ENCODE assay signal across 18 mouse cellular contexts in genomic region chr12:56224142-56224895, GRCm38 (mm10).
"Had no signal": no experiment of that assay in that cellular context is flagged by ENCODE, and none has a peak within 500 bp of the region (broad histone marks: within the 10 kb centered on the region; RNA-seq: fewer than 3 reads in every experiment).

No protein-coding gene starts in this region.

- H3K4me3 ChIP-seq: liver, embryonic 15.5 days; midbrain, embryonic 12.5 days; myocyte; neural tube, embryonic 13.5 days; neural tube, embryonic 15.5 days; stomach, embryonic 15.5 days had no signal

- H3K4me2 ChIP-seq: liver, embryonic 15.5 days; lung, embryonic 14.5 days; midbrain, embryonic 12.5 days; neural tube, embryonic 13.5 days; neural tube, embryonic 15.5 days; stomach, embryonic 15.5 days had no signal

- H3K4me1 ChIP-seq: liver, embryonic 15.5 days; midbrain, embryonic 12.5 days; neural tube, embryonic 13.5 days; neural tube, embryonic 15.5 days; stomach, embryonic 15.5 days had no signal

- H3K36me3 ChIP-seq: liver, embryonic 15.5 days; midbrain, embryonic 12.5 days; neural tube, embryonic 13.5 days; neural tube, embryonic 15.5 days; stomach, embryonic 15.5 days had no signal

- DNase-seq: liver, postnatal 0 days; lung, embryonic 14.5 days; lung, postnatal 10 days; lung, postnatal 4 days; midbrain, embryonic 14.5 days; right cerebral cortex, adult 18-20 months; right cerebral cortex, postnatal 25 days; thymus, adult 2 months; thymus, postnatal 25 days; thymus, postnatal 4 days had no signal

- H3K9me3 ChIP-seq: liver, embryonic 15.5 days; midbrain, embryonic 12.5 days; neural tube, embryonic 13.5 days; neural tube, embryonic 15.5 days; stomach, embryonic 15.5 days had no signal

- ATAC-seq: liver, postnatal 0 days; midbrain, embryonic 16.5 days had no signal

- H3K27me3 ChIP-seq: liver, embryonic 15.5 days; midbrain, embryonic 12.5 days; neural tube, embryonic 13.5 days; neural tube, embryonic 15.5 days; stomach, embryonic 15.5 days had no signal

- H3K27ac ChIP-seq: liver, embryonic 15.5 days; midbrain, embryonic 12.5 days; neural tube, embryonic 13.5 days; neural tube, embryonic 15.5 days; stomach, embryonic 15.5 days; stomach, postnatal 0 days had no signal

- H3K9ac ChIP-seq: liver, embryonic 15.5 days; liver, postnatal 0 days; lung, embryonic 14.5 days; midbrain, embryonic 12.5 days; neural tube, embryonic 13.5 days; neural tube, embryonic 15.5 days; stomach, embryonic 15.5 days had no signal
